Mouse (Mus musculus) lung, adult 2 months (tissue): ENCODE results near the gene Dnmbp.

Experiments used
- CTCF ChIP-seq: fragments of 200-500 bp; IDR thresholded peaks from 2 replicates; pipeline ENCODE4 v1.5.1; 2011; ENCODE audit warnings: mild to moderate bottlenecking, low read length, control low read depth; ENCODE audit not compliant: insufficient read depth
- POLR2A ChIP-seq: fragments of 200-500 bp; IDR thresholded peaks from 2 replicates; pipeline ENCODE4 v1.6.1; 2011; ENCODE audit warnings: low read depth, mild to moderate bottlenecking, control low read depth, low read length, borderline replicate concordance; ENCODE audit errors: extremely low read depth

DNA sequence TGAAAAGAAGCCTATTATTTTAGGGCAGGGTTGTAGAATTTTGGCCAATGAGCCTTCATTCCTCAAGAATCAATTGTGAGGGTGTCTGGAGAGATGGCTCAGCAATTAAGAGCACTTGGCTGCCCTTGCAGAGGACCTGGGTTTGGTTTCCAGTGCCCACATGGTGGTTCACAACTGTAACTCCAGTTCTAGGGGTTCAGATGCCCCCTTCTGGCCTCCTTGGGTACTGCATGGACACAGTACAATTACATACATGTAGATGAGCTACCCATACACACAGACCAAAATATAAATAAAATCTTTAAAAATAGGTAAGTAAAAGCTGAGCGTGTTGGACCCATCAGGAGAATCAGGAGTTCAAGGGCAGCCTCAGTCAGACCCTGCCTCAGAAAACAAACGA lies 21.2 kb upstream of the Dnmbp start:
- TF ChIP-seq CTCF (peak; percentile 19; the same call in 1 of the 2 replicates), POLR2A (no peak)
